Mouse (Mus musculus): Measurements from ENCODE around the gene Rprd1b.

DNA sequence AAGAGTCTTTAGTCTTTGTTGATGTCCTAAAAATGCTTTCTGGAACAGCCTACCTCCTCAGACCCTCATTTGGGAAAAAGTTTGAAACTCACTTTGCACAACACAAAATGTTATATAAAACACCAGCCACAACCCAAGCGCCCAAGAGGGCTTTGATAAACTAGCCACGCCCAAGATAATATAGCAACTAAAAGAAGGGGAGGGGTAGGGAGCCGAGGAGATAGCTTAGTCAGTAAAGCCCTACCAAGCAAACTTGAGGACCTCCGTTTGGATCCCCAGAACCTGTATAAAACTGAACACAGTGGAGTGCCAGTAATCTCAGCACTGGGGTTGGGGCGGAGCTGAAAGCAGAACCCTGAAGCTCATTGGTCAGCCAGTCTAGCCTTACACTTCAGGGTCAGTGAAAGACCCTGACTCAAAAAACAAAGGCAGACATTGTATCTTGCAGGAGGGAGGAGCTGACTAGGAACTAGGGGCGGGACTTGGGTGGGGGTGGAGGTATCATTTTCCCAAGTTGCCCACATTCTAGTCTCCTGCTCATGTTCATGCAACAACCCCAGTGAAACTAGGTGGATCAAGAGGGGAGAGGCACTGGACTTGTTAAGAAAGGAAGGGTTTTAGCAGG is 124.5 kb downstream of the Rprd1b start:
- TF ChIP-seq CTCF (IDR thresholded peaks at IDR 0.05; ENCODE audit: insufficient read depth, low read length) (no peak), POLR2A (IDR thresholded peaks at IDR 0.05; ENCODE audit: borderline replicate concordance, extremely low read depth, low read depth, low read length) (no peak)

All from lung, adult 2 months (tissue).